Mouse (Mus musculus): ENCODE measurements around the gene Birc7.

- TF ChIP-seq POLR2A (IDR thresholded peaks at IDR 0.05; ENCODE audit: borderline replicate concordance, insufficient read depth, low read length) (no peak), CTCF (IDR thresholded peaks at IDR 0.05; ENCODE audit: borderline replicate concordance, insufficient read depth, low read depth, low read length) (no peak)
Measured at GRCm38 (mm10) chr2:180919913-180920809, 8.7 kb upstream of the Birc7 start.

All from cerebellum, adult 2 months (tissue).